Mouse (Mus musculus): ENCODE data around the gene Eea1.
"Not testable (repeated sequence)": the region's sequence is repeated elsewhere in the genome, so short reads cannot be mapped to it uniquely, and the experiment has no call there.

Gene Eea1

DNA sequence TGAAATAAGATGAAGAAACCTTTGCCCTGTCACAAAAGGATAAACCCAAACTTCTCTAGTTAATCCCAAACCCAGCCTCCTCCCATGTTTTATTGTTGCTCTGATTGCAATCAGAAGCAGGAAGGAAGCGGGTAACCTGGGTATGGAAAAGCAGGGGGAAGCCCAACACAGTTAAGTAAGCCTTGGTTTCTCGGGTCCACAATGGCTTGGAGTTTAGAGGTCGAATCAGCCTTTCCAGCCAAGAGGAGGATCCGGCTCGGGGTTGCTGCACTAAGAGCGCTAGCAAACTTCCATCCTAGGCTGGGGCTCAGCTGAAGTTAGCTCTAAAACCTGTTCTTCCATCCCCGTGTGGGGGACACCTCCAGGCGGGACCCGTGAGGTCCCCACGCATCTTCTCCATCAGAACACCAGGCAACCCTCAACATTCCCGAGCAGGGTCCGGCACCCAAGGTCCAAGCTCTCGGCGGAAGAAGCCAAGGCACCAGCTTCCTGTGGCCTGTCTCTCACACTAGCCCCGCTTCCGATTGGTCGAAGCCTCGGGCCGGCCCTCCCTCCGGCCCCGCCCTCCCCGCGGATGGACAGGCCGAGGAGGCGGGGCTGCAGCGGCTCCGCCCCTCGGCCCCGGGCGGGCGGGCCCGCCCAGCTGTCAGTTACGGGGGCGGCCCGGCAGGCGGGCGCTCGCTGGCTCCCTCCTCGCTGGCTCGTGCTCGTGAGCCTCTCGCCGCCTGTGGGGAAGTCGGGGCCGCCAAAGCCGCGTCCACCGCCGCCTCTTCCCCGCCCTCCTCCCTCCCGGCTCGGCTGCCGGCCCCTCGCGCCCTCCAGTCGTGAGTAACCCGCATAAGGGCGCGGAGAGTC is at the start of gene Eea1:
TSS of gene Eea1 (plus strand) at position 605 of the 855 bp plus-strand sequence.
- DNase-seq (ENCODE audit: low spot score), result peak; percentile 94

- no peak for DNase-seq (ENCODE audit: low spot score)
Observed at GRCm38 (mm10) chr10:95891214-95891960, 49.1 kb upstream of the Eea1 start.

GRCm38 (mm10) chr10:95892132-95892531 is 48.3 kb upstream of the Eea1 start:
- no peak for DNase-seq (ENCODE audit: low spot score)

DNA sequence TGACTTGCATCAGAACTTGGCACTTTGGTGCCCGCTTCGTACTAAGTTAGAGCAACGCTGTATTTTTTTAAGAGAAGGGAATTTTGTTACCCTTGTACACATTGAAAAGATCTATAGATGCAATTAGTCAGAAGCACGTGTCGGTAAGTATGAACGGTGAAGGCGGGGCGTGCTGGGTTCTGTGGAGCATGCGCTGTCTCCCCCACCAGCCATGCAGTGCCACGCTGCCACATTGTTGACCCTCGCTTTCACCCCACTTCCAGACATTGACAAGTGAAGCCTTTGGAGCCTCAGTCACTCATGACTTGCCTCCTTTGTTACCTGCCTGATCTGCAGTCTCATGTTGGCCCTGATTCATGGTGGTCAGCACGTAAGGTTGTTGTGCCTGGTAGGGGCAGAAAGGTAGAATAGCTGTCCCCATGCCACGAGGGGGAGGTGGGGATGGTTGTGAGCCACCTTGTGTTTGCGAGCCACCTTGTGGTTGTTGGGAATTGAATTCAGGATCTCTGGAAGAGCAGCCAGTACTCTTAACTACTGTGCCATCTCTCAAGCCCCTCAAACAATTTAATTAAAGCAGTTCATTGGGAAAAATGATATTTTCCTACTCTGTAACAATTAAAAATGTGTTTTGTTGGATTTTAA is 47.0 kb upstream of the Eea1 start:
- no peak for DNase-seq (ENCODE audit: low spot score)

DNA sequence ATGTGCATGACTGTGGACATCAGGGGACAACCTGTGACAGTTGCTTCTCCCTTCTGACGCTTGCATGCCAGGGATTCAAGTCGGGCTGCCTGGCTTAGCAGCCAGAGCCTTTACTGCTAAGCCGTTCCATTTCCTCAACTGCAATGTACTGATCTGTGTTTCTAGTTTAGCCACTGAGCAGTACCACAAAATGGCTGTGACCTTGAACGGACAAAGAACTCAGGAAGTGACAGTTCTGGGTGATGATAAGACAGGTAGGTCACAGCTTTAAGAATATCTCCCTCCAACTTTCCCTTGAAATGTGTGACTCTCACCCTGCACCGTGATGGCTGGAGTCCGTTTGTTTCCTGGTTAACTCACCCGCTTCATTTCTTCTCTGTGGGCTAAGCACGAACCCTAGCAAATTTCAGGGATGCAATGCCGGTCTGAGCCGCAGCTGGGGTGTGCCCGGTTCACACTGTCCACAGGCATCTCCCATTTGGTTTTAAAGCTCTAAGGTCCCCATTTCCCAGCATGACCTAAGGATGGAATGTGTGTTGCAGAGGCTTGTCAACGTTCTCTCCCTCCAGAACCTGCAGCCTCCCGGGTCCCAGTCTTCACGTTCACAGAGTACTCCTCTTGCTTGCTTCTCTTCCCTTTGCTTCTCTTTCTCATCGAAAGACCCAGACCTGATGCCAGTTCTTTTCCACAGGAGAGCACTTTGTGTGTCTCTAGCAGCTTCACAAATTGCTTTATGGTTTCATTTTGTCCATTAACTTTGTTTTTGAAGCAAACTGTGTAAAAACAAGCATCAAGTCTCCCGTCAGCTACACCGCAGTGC is 46.2 kb upstream of the Eea1 start:
- peak; percentile 9 for DNase-seq (ENCODE audit: low spot score)

- peak; percentile 66 for DNase-seq (ENCODE audit: low spot score)
Observed at GRCm38 (mm10) chr10:95894856-95895386, 45.5 kb upstream of the Eea1 start.

- no peak for DNase-seq (ENCODE audit: low spot score)
Observed at GRCm38 (mm10) chr10:95898471-95899154, 41.8 kb upstream of the Eea1 start.

DNA sequence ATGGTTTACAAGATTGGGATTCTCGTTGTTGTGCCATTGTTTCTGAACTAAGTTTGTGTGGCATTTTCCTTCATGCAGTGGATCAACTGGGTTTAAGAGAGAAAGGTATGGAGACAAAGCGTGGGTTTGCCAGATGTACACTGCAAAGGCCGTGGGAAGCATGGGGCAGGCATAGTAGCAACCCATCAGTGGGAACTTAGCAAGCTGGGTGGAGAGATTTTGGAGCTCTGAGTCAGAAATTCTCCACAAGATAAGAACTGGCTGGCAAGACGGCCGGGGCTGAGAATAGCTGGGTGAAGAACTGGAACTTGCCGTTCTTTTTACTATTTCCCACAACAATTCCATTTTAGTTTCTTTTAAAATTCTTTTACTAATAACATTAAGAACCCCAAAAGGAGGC is 35.8 kb upstream of the Eea1 start:
- no peak for DNase-seq (ENCODE audit: low spot score)

DNA sequence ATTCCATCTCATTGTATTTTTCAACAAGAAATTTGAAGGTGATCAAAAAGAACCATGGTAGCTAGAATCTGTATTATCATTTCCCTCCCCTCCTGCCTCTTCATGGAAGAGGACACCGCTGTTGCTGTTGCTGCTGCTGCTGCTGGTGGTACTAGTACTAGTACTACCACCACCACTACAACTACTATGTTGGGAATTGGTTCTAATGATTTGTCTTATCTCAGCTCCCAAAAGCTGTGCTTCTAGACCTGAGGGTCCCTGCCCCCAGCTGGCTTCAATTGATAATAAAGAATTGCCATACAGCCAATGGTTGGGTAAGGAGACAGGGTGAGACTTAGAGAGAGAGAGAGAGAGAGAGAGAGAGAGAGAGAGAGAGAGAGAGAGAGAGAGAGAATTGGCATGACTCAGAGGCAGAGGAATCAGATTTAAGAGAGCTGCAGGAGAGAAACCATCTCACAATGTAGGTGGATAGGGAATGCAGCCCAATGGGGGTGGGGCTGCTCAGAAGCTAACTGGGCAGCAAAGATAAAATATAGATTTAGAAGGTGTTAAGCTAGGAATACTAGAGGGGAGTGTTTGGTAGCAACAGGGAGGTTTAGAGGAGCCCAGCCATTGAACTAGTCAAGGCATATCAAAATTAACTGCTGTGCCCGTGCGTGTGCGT is 31.1 kb upstream of the Eea1 start:
- DNase-seq (ENCODE audit: low spot score), result no peak

DNA sequence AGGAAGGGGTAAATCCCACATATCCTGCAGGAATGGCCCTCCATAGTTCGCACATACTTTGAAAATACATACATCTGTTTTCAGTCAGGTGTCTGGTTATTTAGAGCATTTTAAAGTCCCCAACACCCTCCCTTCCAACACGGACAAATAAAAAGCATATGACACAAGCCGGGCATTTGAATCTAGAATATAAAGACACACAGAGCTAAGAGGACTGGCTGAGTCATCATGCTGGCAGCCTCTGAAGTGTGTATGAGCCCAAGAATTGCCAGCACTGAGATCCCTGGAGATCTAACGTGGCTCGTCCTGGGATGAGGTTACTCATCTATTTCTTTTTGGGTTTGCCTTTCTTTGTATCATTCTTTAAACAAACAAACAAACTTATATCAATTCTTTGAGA is 29.4 kb upstream of the Eea1 start:
- no peak for DNase-seq (ENCODE audit: low spot score)

GRCm38 (mm10) chr10:95914434-95915174 is 25.8 kb upstream of the Eea1 start:
- DNase-seq (ENCODE audit: low spot score), result no peak

DNA sequence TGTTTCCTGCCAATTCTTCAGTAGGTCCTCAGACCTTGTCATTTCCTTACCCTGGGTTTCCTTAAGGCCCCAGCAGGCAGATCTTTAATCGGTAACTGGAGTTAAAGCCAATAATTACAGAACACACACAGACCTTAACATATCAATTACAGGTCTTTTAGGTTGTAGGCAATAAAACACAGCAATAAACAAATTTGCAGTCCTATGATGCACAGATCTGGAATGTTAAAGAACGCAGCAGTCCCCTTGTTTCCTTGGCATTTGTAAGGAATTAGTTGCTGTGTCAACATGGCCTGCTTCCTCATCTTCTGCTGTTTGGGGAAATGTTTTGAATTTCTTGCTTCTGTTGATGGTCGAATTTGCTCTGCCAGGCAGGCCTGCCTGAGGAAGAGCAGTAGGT is 21.7 kb upstream of the Eea1 start:
- DNase-seq (ENCODE audit: low spot score), result no peak

GRCm38 (mm10) chr10:95923263-95924217 is 16.9 kb upstream of the Eea1 start:
- no peak for DNase-seq (ENCODE audit: low spot score)

DNA sequence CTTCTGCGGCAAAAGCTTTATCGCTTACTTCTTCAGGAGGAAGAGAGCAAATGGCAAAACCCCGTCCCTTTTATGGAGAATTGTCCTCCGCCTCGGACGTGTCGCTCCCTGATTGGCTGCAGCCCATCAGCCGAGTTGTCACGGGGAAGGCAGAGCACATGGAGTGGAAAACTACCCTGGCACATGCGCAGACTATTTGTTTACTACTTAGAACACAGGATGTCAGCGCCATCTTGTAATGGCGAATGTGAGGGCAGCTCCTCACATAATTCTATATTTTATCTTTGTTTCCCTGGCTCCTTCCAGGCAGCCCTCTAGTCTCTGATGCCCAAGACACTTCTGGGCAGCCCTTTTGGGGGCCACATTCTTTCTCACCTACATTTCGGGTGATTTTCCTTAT is 6.8 kb upstream of the Eea1 start:
- DNase-seq (ENCODE audit: low spot score), result not testable (repeated sequence)

DNA sequence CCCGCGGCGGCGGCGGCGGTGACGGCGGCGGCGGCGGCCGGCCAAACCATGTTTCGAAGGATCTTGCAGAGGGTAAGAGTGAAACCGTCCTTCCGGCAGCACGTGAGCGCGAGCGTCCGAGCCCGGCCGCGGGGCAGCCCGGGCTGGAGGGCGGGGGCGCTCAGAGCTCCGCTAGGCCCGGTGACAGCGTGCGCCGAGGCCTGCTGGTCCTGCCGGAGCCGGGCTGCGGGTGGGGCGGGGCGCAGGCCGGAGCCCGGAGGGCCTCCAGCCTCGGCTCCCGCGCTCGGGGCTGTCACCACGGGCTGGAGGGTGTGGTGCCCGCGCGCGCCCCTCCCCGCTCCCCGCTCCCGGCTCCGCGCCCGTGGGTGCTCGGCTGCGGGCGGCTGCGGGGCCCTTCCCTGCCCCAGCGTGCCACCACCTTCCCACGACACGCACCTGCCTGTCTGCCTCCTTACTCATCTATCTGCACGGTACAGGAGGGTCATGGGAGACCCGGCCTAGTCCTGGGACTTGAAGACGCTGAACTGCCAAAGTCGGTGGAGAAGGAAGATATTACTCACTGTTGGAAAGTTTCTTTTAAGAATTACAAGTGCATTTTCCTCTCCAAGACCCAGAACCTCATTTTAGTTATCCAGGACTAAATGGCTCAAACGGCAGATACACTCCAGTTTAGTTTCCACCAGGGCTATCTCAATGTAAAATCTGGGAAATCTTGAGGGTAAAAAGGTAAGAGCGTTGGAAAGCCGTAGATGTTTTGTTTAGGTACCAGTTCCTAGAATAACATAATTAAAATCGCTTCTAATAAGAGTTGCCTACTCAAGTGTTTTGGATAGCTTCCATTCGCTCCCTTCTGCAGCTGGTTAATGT is 684 bp downstream of the Eea1 start:
- DNase-seq (ENCODE audit: low spot score), result no peak

- no peak for DNase-seq (ENCODE audit: low spot score)
Observed at GRCm38 (mm10) chr10:95941768-95942425, 1.4 kb downstream of the Eea1 start.

DNA sequence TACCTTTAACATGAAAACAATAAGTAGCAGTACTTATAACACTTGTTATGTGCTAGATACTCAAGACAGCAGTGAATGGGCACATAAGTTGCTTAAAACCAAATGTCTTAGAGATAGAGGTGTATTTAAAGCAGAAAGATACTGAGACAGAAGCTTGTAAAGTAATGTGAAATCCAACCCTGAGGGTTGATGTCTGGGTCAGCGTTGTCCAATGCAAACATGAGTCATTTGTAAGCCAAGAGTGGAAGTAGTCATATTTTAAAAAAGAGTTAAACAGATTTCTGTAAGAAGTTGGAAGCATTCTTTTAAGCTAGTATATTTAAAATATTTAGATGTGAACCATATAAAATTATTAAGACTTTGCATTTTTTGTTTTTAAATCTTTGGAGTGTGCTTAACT is 4.6 kb downstream of the Eea1 start:
- no peak for DNase-seq (ENCODE audit: low spot score)
